Mouse (Mus musculus) bone marrow macrophage, adult 2 months (primary cell): Measurements from ENCODE around the gene Car2. TPM values are rescaled to one million over a fixed set of nuclear protein-coding genes. Genes with fewer than 3 reads are reported as not detected.

Source experiments
- H3K27ac ChIP-seq: 2 replicates; pipeline ENCODE4 v1.5.1; 2012; ENCODE audit warnings: low read depth, low read length; ENCODE audit not compliant: insufficient read depth
- H3K4me1 ChIP-seq: 2 replicates; pipeline ENCODE4 v1.6.1; 2012; ENCODE audit warnings: low read length; ENCODE audit not compliant: control insufficient read depth, insufficient read depth
- H3K4me3 ChIP-seq: 2 replicates; pipeline ENCODE4 v1.5.1; 2012; ENCODE audit warnings: mild to moderate bottlenecking, low read length, moderate library complexity; ENCODE audit not compliant: insufficient read depth
- CTCF ChIP-seq: IDR thresholded peaks from 2 replicates; pipeline ENCODE4 v1.5.1; 2012; ENCODE audit warnings: low read depth, mild to moderate bottlenecking, low read length, moderate library complexity
- POLR2A ChIP-seq: IDR thresholded peaks from 2 replicates; pipeline ENCODE4 v1.6.1; 2012; ENCODE audit warnings: mild to moderate bottlenecking, low read depth, low read length, borderline replicate concordance
- polyA plus RNA-seq: library from polyadenylated mRNA; stranded (reverse); fragments of >200 nt; gene quantifications from 2 replicates; pipeline ENCODE4 v1.2.4, GENCODE M21; 2012; ENCODE audit not compliant: missing spikeins, insufficient read depth, insufficient read length

Gene Car2
- polyA plus RNA-seq, 1 experiment, result not detected

DNA sequence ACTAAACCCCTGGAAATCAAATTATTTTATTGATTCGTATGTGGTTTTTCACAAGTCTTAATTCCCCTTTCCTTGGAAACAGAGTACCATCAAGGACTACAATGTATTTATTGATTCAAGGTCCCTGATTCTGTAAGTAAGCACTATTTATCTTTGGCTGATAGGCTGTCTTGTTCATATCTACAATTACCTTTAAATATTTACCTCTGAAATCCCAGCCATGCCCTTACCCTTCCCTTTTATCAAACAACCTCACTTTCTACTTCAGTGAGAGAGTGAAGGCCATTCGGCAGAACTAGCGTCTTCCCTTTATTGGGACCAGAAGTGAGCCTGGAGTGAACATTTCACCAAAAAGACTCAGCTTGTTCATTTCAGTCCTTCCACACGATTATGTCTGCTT, 27.7 kb downstream of the Car2 start:
- TF ChIP-seq CTCF, result no peak
- TF ChIP-seq POLR2A, result no peak
- H3K27ac ChIP-seq, result no peak overlapping the region
- H3K4me1 ChIP-seq, result no peaks in the 10 kb centered on the region; the same call in 1 of the 2 replicates
- H3K4me3 ChIP-seq, result no peak overlapping the region

DNA sequence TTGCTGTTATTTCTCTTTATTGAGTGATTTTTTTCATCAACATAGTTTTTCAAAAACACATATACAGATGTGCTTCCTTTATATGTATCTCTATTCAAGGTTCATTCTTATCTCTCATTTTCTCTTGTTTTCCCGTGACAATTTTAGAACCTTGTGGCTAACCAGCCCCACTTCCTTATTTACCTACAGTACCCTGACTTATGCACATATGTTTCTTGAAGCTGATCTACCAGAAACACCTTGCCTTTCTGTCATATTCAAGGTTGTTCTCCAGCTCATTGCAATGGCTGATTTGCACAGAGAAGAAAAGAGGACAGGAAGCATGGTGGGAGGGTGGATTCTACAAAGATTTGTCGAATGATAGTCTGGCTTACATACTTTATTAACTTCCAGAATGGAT, 29.3 kb downstream of the Car2 start:
- H3K4me1 ChIP-seq, result no peaks in the 10 kb centered on the region; the same call in 1 of the 2 replicates
- H3K27ac ChIP-seq, result no peak overlapping the region
- TF ChIP-seq CTCF, result no peak
- TF ChIP-seq POLR2A, result no peak
- H3K4me3 ChIP-seq, result no peak overlapping the region

DNA sequence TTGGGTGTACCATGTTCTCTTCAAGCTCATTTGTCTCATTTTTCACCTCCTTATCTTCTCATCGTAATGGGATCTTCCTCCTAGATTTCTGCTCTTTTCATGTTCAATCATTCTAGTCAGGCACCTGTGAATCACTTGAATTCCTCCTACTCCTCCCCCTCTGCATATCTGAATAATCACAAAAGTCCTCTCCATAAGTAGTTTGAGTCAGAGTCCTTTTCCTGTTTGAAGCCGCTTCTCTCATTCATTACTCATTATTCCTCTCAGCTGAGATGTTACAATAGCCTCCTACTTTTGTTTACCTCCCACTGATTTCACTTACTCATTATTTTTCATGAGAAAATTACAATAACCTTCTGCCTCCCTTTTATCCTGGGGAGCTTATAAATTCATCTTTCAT, 31.2 kb downstream of the Car2 start:
- Histone ChIP-seq H3K4me1 (no peaks in the 10 kb centered on the region), H3K4me3 (no peak overlapping the region), H3K27ac (no peak overlapping the region)
- TF ChIP-seq POLR2A, result no peak
- TF ChIP-seq CTCF, result no peak

DNA sequence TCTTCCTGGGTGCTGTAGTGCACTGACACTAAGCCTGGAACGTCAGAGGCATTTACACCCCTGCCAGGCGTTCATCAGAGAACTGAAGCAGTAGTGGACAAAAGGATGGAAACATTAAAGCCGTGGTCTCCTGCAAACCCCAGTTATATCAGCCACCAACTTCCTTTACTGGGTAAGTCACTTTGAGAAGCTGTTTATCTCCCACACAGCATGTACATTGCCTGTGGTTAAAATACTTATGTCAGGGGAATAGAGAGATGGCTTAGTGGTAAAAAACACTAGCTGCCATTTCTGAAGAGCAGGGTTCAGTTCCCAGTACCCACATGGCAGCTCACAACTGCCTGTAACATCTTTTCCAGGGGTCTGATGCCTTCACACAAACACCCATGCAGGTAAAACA, 58.6 kb downstream of the Car2 start:
- Histone ChIP-seq H3K27ac (no peak overlapping the region), H3K4me1 (no peaks in the 10 kb centered on the region), H3K4me3 (no peak overlapping the region)
- TF ChIP-seq POLR2A (no peak), CTCF (no peak)

DNA sequence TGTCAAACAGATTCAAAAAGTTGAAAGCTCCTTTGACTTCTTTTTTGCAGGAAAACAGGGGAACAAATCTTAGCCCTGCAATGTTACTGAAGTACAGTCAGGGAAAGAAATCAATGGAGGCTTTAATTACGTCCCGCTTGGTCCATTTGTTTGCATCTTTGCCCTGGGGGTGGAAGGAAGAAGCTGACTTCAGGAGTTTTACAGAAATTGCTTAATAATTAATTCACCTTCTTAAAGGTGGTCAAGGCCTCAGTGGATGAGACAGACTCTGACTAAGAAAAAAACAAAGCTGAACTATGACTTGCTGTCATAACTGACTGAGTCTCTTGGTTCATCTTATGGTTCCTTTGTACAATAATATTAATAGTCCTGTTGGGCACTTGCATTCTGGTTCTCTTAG, 59.6 kb downstream of the Car2 start:
- Histone ChIP-seq H3K27ac (no peak overlapping the region), H3K4me3 (no peak overlapping the region), H3K4me1 (no peaks in the 10 kb centered on the region)
- TF ChIP-seq CTCF (no peak), POLR2A (no peak)

DNA sequence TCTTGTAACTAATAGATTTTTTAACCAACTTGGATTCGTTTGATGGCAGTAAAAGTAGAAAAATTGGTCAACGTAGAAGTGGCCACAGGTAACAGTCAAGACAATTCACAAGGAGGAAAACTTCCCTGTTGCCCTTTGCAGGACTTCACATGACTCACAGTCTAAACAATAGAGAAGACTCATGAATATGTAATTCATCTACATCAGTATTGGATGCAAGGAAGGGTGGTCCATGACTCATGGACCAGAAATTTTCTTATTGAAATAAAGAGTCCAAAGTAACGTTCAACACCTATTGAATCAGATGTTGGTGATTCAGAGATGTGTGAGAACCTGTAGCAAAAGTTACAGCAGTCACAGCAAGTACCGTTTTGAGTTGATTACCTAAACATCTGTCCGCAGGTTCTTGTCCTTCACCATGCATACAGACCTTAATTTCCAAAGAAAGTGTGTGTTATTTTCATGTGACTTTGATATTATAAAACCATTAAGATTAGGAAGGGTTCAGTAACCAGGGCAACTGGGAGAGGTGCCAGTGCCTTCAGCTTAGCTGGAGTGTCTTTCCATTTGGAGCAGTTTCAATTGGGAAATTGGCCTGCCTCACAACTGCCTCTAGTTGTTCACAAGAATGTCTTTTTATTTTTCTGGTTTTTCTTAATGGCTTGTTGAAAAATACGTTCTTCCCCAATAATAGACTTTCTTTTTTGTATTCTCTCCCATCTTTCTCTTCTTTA, 62.2 kb downstream of the Car2 start:
- H3K4me3 ChIP-seq, result no peak overlapping the region
- H3K27ac ChIP-seq, result no peak overlapping the region
- TF ChIP-seq POLR2A (no peak), CTCF (no peak)
- no peaks in the 10 kb centered on the region for H3K4me1 ChIP-seq

DNA sequence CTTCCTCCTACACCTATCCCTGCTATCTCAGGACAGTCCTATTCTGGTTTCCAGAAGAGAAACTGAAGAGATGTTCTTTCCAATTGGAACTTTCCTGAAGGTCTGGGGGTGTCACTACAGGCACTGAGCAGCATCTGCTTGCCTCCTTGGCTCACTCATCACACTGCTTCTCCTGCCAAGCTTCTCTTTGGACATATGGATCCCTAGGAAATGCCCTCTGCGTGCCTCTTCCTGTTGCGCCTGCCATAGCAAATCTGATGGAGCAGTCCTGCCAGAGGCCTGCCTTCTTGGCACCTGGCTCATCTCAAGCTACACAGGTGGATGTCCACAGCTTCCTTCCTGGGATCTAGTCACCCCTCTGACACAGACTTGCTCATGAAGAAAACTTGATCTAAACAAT, 64.0 kb downstream of the Car2 start:
- Histone ChIP-seq H3K4me1 (no peaks in the 10 kb centered on the region), H3K4me3 (no peak overlapping the region), H3K27ac (no peak overlapping the region)
- TF ChIP-seq CTCF (no peak), POLR2A (no peak)

Other genes with a start within 250 kb of the Car2 start
- gene Car13, start 244.5 kb upstream of the Car2 start, polyA plus RNA-seq, result 18.3 and 18.5 TPM in 2 replicates
- not detected in 2 replicates for gene Car1, start 77.9 kb upstream of the Car2 start, polyA plus RNA-seq
- 0.64 and 1.4 TPM in 2 replicates for gene Car3, start 22.8 kb upstream of the Car2 start, polyA plus RNA-seq